Mouse (Mus musculus) forebrain, embryonic 15.5 days (tissue): ENCODE results near the gene Slc6a16. TPM values are rescaled to one million over a fixed set of nuclear protein-coding genes. Genes with fewer than 3 reads are reported as not detected.

Experiments
- ATAC-seq: fragments of 200-750 bp; cut with Nextera tagmentation; replicated peaks from 2 replicates; pipeline ENCODE4 v1.8.0; 2017; ENCODE audit warnings: mild to moderate bottlenecking, moderate TSS enrichment, moderate library complexity
- H3K27ac ChIP-seq: fragments of 300-500 bp; sonication (generic); replicated peaks from 2 replicates; pipeline ENCODE4 v1.5.1; 2015; ENCODE audit warnings: mild to moderate bottlenecking, inconsistent platforms
- H3K27me3 ChIP-seq: fragments of 300-500 bp; sonication (generic); 2 replicates; pipeline ENCODE4 v1.6.1; 2015; ENCODE audit warnings: inconsistent platforms
- H3K36me3 ChIP-seq: fragments of 300-500 bp; sonication (generic); 2 replicates; pipeline ENCODE4 v1.6.1; 2015; ENCODE audit warnings: mild to moderate bottlenecking, inconsistent platforms
- H3K4me1 ChIP-seq: fragments of 300-500 bp; sonication (generic); 2 replicates; pipeline ENCODE4 v1.6.1; 2015; ENCODE audit warnings: inconsistent platforms
- H3K4me2 ChIP-seq: fragments of 300-500 bp; sonication (generic); replicated peaks from 2 replicates; pipeline ENCODE4 v1.6.1; 2015; ENCODE audit warnings: mild to moderate bottlenecking, inconsistent platforms
- H3K4me3 ChIP-seq: fragments of 300-500 bp; sonication (generic); 2 replicates; pipeline ENCODE4 v1.5.1; 2015; ENCODE audit warnings: mild to moderate bottlenecking, inconsistent platforms
- H3K9ac ChIP-seq: fragments of 300-500 bp; sonication (generic); replicated peaks from 2 replicates; pipeline ENCODE4 v1.6.1; 2015; ENCODE audit warnings: mild to moderate bottlenecking, inconsistent platforms
- H3K9me3 ChIP-seq: fragments of 300-500 bp; sonication (generic); 2 replicates; pipeline ENCODE4 v1.6.1; 2016; ENCODE audit warnings: inconsistent platforms
- WGBS: fragments of 180-500 bp; shearing (Covaris S2); methylation state at CpG from one replicate; pipeline ENCODE4 v1.1.7; 2015; ENCODE audit warnings: mixed read lengths; 5-methylcytosine and 5-hydroxymethylcytosine counted together
- polyA plus RNA-seq: library from polyadenylated mRNA; unstranded; fragments of >200 nt; fragmentation: Nextera tagmentation; extraction: Ambion mirVana; gene quantifications from 2 replicates; pipeline ENCODE4 v1.2.1, GENCODE M21; 2015

The Slc6a16 gene
- polyA plus RNA-seq, 1 experiment from 2014 or later: 0.17 TPM

GRCm38 (mm10) chr7:45305275-45305674 lies 64.4 kb downstream of the Slc6a16 start:
- 3% methylated on average over 17 of the region's 17 CpGs for WGBS
- Histone ChIP-seq H3K4me3 (peak overlapping the region; percentile 27), H3K27ac (no peak overlapping the region), H3K4me1 (peaks cover 28% of the 10 kb centered on the region), H3K9me3 (no peaks in the 10 kb centered on the region), H3K4me2 (peak overlapping the region; percentile 38), H3K27me3 (no peaks in the 10 kb centered on the region), H3K9ac (no peak overlapping the region), H3K36me3 (no peaks in the 10 kb centered on the region)
- ATAC-seq: no peak

- Histone ChIP-seq H3K9ac (no peak overlapping the region), H3K4me2 (no peak overlapping the region)
These were observed 67.8 kb downstream of the Slc6a16 start for GRCm38 (mm10) chr7:45308551-45309240.

GRCm38 (mm10) chr7:45309455-45309854 lies 68.6 kb downstream of the Slc6a16 start:
- 5% methylated on average over 9 of the region's 9 CpGs for WGBS

More at GRCm38 (mm10) chr7:45308551-45309240, 67.8 kb downstream of the Slc6a16 start:
- ATAC-seq: no peak
- H3K27ac ChIP-seq: no peak overlapping the region
- H3K27me3 ChIP-seq: no peaks in the 10 kb centered on the region
- no peak overlapping the region for H3K4me3 ChIP-seq
- no peaks in the 10 kb centered on the region for H3K36me3 ChIP-seq
- no peaks in the 10 kb centered on the region for H3K9me3 ChIP-seq
- WGBS: 70% methylated on average over 15 of the region's 15 CpGs
- H3K4me1 ChIP-seq: peaks cover 19% of the 10 kb centered on the region; the same call in 1 of the 2 replicates

GRCm38 (mm10) chr7:45312023-45312422 lies 71.1 kb downstream of the Slc6a16 start:
- H3K4me2 ChIP-seq: no peak overlapping the region
- no peak for ATAC-seq
- no peaks in the 10 kb centered on the region for H3K9me3 ChIP-seq
- WGBS: 78% methylated on average over 8 of the region's 8 CpGs
- no peak overlapping the region for H3K9ac ChIP-seq
- H3K36me3 ChIP-seq: no peaks in the 10 kb centered on the region
- 0 out of 2 replicates have a peak, but pooled peaks cover 7% of the 10 kb centered on the region for H3K4me1 ChIP-seq
- no peaks in the 10 kb centered on the region for H3K27me3 ChIP-seq
- H3K27ac ChIP-seq: no peak overlapping the region
- no peak overlapping the region for H3K4me3 ChIP-seq

More at GRCm38 (mm10) chr7:45309455-45309854, 68.6 kb downstream of the Slc6a16 start:
- no peak overlapping the region for H3K9ac ChIP-seq
- H3K4me2 ChIP-seq: no peak overlapping the region
- H3K4me1 ChIP-seq: peaks cover 18% of the 10 kb centered on the region; the same call in 1 of the 2 replicates
- no peaks in the 10 kb centered on the region for H3K36me3 ChIP-seq
- 0 out of 2 replicates have a peak, but pooled peaks have one; percentile 19 for ATAC-seq
- no peak overlapping the region for H3K27ac ChIP-seq
- no peak overlapping the region for H3K4me3 ChIP-seq
- no peaks in the 10 kb centered on the region for H3K27me3 ChIP-seq
- H3K9me3 ChIP-seq: no peaks in the 10 kb centered on the region

GRCm38 (mm10) chr7:45312686-45313453 lies 72.0 kb downstream of the Slc6a16 start:
- no peaks in the 10 kb centered on the region for H3K9me3 ChIP-seq
- no peaks in the 10 kb centered on the region for H3K27me3 ChIP-seq
- H3K9ac ChIP-seq: no peak overlapping the region
- H3K27ac ChIP-seq: no peak overlapping the region
- 21% methylated on average over 10 of the region's 10 CpGs for WGBS
- H3K4me1 ChIP-seq: 0 out of 2 replicates have a peak, but pooled peaks cover 7% of the 10 kb centered on the region
- no peak for ATAC-seq
- H3K4me2 ChIP-seq: no peak overlapping the region
- no peaks in the 10 kb centered on the region for H3K36me3 ChIP-seq
- no peak overlapping the region for H3K4me3 ChIP-seq

DNA sequence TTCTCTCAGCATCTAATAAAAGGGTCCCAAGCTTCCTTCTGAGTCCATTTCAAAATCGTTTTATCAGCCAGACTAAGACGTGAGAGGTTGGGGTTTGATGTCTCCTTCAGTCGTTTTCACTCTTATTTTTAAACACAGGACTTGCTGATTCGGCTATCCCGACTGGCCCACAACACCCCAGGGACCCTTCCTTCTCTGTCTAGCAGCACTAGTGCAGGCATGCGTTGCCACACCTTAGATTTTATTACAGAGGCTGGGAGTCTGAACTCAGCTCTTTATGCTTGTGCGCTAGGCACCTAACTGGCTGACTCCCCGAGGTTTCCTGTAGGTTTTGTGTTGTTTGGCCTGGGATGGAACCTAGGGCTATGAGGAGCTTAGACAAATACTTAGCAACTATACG lies 72.6 kb downstream of the Slc6a16 start:
- no peak overlapping the region for H3K9ac ChIP-seq
- H3K4me1 ChIP-seq: 0 out of 2 replicates have a peak, but pooled peaks cover 7% of the 10 kb centered on the region
- WGBS: 39% methylated on average over 9 of the region's 9 CpGs
- H3K4me3 ChIP-seq: no peak overlapping the region
- no peaks in the 10 kb centered on the region for H3K36me3 ChIP-seq
- H3K27ac ChIP-seq: no peak overlapping the region
- H3K4me2 ChIP-seq: no peak overlapping the region
- no peaks in the 10 kb centered on the region for H3K27me3 ChIP-seq
- ATAC-seq: no peak
- H3K9me3 ChIP-seq: no peaks in the 10 kb centered on the region

GRCm38 (mm10) chr7:45315182-45315701 lies 74.4 kb downstream of the Slc6a16 start:
- Histone ChIP-seq H3K4me1 (0 out of 2 replicates have a peak, but pooled peaks cover 7% of the 10 kb centered on the region), H3K27me3 (no peaks in the 10 kb centered on the region), H3K36me3 (no peaks in the 10 kb centered on the region), H3K9ac (no peak overlapping the region), H3K9me3 (no peaks in the 10 kb centered on the region), H3K27ac (no peak overlapping the region), H3K4me3 (no peak overlapping the region), H3K4me2 (no peak overlapping the region)
- 83% methylated on average over 10 of the region's 10 CpGs for WGBS
- no peak for ATAC-seq

- H3K4me1 ChIP-seq: 0 out of 2 replicates have a peak, but pooled peaks cover 7% of the 10 kb centered on the region
- no peaks in the 10 kb centered on the region for H3K27me3 ChIP-seq
- H3K9me3 ChIP-seq: no peaks in the 10 kb centered on the region
- no peaks in the 10 kb centered on the region for H3K36me3 ChIP-seq
- H3K27ac ChIP-seq: no peak overlapping the region
- no peak for ATAC-seq
- H3K4me3 ChIP-seq: no peak overlapping the region
- no peak overlapping the region for H3K4me2 ChIP-seq
- 91% methylated on average over 14 of the region's 14 CpGs for WGBS
- no peak overlapping the region for H3K9ac ChIP-seq
These were observed 75.7 kb downstream of the Slc6a16 start for GRCm38 (mm10) chr7:45316536-45316935.

GRCm38 (mm10) chr7:45322245-45322644 lies 81.4 kb downstream of the Slc6a16 start:
- no peak overlapping the region for H3K4me3 ChIP-seq
- H3K27me3 ChIP-seq: no peaks in the 10 kb centered on the region
- 83% methylated on average over 4 of the region's 4 CpGs for WGBS
- H3K36me3 ChIP-seq: no peaks in the 10 kb centered on the region
- no peaks in the 10 kb centered on the region for H3K4me1 ChIP-seq
- no peak overlapping the region for H3K27ac ChIP-seq
- no peak overlapping the region for H3K4me2 ChIP-seq
- ATAC-seq: no peak
- no peak overlapping the region for H3K9ac ChIP-seq
- H3K9me3 ChIP-seq: no peaks in the 10 kb centered on the region

Other genes starting within 250 kb of the Slc6a16 start
- 62.6 and 66.6 TPM in 2 replicates for gene Irf3, start 243.4 kb upstream of the Slc6a16 start, polyA plus RNA-seq
- gene Bcl2l12, start 242.4 kb upstream of the Slc6a16 start, polyA plus RNA-seq: 19.2 and 21.8 TPM in 2 replicates
- 42.8 and 47.1 TPM in 2 replicates for gene Scaf1, start 224.7 kb upstream of the Slc6a16 start, polyA plus RNA-seq
- 10.4 and 11.5 TPM in 2 replicates for gene Rras, start 223.1 kb upstream of the Slc6a16 start, polyA plus RNA-seq
- gene Prr12, start 188.2 kb upstream of the Slc6a16 start, polyA plus RNA-seq: 16.0 and 16.1 TPM in 2 replicates
- gene Nosip, start 178.7 kb upstream of the Slc6a16 start, polyA plus RNA-seq: 62.4 and 63.9 TPM in 2 replicates
- 12.6 and 15.3 TPM in 2 replicates for gene Prrg2, start 178.4 kb upstream of the Slc6a16 start, polyA plus RNA-seq
- gene Rcn3, start 148.9 kb upstream of the Slc6a16 start, polyA plus RNA-seq: 49.6 and 54.4 TPM in 2 replicates
- gene Fcgrt, start 137.2 kb upstream of the Slc6a16 start, polyA plus RNA-seq: 16.6 and 17.8 TPM in 2 replicates
- gene Rps11, start 116.6 kb upstream of the Slc6a16 start, polyA plus RNA-seq: 982 and 1,055 TPM in 2 replicates
- gene Rpl13a, start 112.3 kb upstream of the Slc6a16 start, polyA plus RNA-seq: 890 and 969 TPM in 2 replicates
- 0.15 TPM in 1 of 2 replicates, not detected in the other for gene Gm45713, start 104.9 kb upstream of the Slc6a16 start, polyA plus RNA-seq
- gene Flt3l, start 104.7 kb upstream of the Slc6a16 start, polyA plus RNA-seq: 1.6 and 2.1 TPM in 2 replicates
- gene Pih1d1, start 86.8 kb upstream of the Slc6a16 start, polyA plus RNA-seq: 96.0 and 96.9 TPM in 2 replicates
- 25.6 and 30.8 TPM in 2 replicates for gene Aldh16a1, start 86.5 kb upstream of the Slc6a16 start, polyA plus RNA-seq
- 20.1 and 24.0 TPM in 2 replicates for gene Slc17a7, start 77.1 kb upstream of the Slc6a16 start, polyA plus RNA-seq
- gene Gfy, start 61.5 kb upstream of the Slc6a16 start, polyA plus RNA-seq: not detected in 2 replicates
- not detected in 2 replicates for gene Pth2, start 60.1 kb upstream of the Slc6a16 start, polyA plus RNA-seq
- gene Ccdc155, start 36.2 kb upstream of the Slc6a16 start, polyA plus RNA-seq: 0.74 and 0.75 TPM in 2 replicates
- 1.4 and 2.0 TPM in 2 replicates for gene Dkkl1, start 28.9 kb upstream of the Slc6a16 start, polyA plus RNA-seq
- gene Tead2, start 25.3 kb upstream of the Slc6a16 start, polyA plus RNA-seq: 92.8 and 106 TPM in 2 replicates
- gene Cd37, start 2.0 kb upstream of the Slc6a16 start, polyA plus RNA-seq: 1.3 and 1.6 TPM in 2 replicates
- not detected in 2 replicates for gene Slc6a21, start 36.4 kb downstream of the Slc6a16 start, polyA plus RNA-seq
- gene Trpm4, start 92.7 kb downstream of the Slc6a16 start, polyA plus RNA-seq: 9.3 and 11.0 TPM in 2 replicates
- gene Hrc, start 94.2 kb downstream of the Slc6a16 start, polyA plus RNA-seq: 0.10 and 0.23 TPM in 2 replicates
- gene Ppfia3, start 125.9 kb downstream of the Slc6a16 start, polyA plus RNA-seq: 18.3 and 20.1 TPM in 2 replicates
- gene Lin7b, start 129.5 kb downstream of the Slc6a16 start, polyA plus RNA-seq: 9.1 and 10.5 TPM in 2 replicates
- 220 and 231 TPM in 2 replicates for gene Snrnp70, start 154.7 kb downstream of the Slc6a16 start, polyA plus RNA-seq
- not detected in 2 replicates for gene Kcna7, start 164.6 kb downstream of the Slc6a16 start, polyA plus RNA-seq
- gene Ntf5, start 172.6 kb downstream of the Slc6a16 start, polyA plus RNA-seq: not detected in 2 replicates
- gene Lhb, start 179.7 kb downstream of the Slc6a16 start, polyA plus RNA-seq: 0.68 and 1.4 TPM in 2 replicates
- 19.4 and 19.6 TPM in 2 replicates for gene Gys1, start 193.8 kb downstream of the Slc6a16 start, polyA plus RNA-seq
- gene Ruvbl2, start 197.0 kb downstream of the Slc6a16 start, polyA plus RNA-seq: 142 and 144 TPM in 2 replicates
- gene Ftl1, start 218.8 kb downstream of the Slc6a16 start, polyA plus RNA-seq: 6,132 and 6,335 TPM in 2 replicates
- 288 and 289 TPM in 2 replicates for gene Bax, start 225.8 kb downstream of the Slc6a16 start, polyA plus RNA-seq
- gene Tulp2, start 240.8 kb downstream of the Slc6a16 start, polyA plus RNA-seq: 0.14 and 0.18 TPM in 2 replicates
- not detected in 2 replicates for gene Gm45808, start 245.7 kb downstream of the Slc6a16 start, polyA plus RNA-seq
- 2.3 and 2.6 TPM in 2 replicates for gene Dhdh, start 247.7 kb downstream of the Slc6a16 start, polyA plus RNA-seq